Mouse (Mus musculus) cerebellum, adult 18-20 months (tissue): ENCODE measurements around the gene Lurap1.

Source experiments
- DNase-seq, 2 experiments: peaks; one replicate each; pipeline ENCODE4 v3.0.0; 2021

Gene Lurap1

GRCm38 (mm10) chr4:116100959-116101358, 50.2 kb downstream of the Lurap1 start:
- DNase-seq = no peak

GRCm38 (mm10) chr4:116097211-116097610, 53.9 kb downstream of the Lurap1 start:
- no peak for DNase-seq

- no peak for DNase-seq
Measured at GRCm38 (mm10) chr4:116096291-116096690, 54.8 kb downstream of the Lurap1 start.

DNA sequence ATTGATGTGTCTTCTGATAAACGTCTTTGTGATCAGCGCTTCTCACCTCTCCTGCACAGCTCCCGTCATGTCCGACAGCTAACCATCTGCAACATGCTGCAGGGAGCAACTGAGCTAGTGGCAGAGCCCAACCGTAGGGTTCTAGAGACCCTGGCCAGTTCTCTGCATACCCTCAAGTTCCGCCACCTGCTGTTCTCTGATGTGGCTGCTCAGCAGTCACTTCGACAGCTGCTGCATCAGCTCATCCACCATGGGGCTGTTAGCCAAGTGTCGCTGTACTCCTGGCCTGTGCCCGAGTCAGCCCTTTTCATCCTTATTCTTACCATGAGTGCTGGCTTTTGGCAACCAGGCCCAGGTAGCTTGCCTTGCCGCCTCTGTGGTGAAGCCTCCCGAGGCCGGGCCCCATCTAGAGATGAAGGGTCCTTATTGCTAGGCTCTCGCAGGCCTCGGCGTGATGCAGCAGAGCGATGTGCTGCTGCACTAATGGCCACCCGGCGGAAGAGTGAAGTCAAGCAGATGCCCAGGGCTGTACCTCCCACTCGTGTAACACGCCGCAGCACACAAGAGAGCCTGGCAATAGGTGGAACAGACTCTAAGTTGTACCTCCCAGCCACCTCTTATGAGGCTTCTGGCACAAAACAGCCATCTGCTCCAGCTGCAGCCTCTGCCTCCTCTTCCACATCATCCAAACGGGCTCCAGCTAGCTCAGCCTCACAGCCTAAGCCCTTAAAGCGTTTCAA, 62.5 kb downstream of the Lurap1 start:
- peak in 1 of 2 experiments; percentile 18 for DNase-seq
